Mouse (Mus musculus) lung, adult 2 months (tissue): Measurements from ENCODE around the gene Prrx1.

Experiments
- CTCF ChIP-seq: fragments of 200-500 bp; IDR thresholded peaks from 2 replicates; pipeline ENCODE4 v1.5.1; 2011; ENCODE audit warnings: mild to moderate bottlenecking, low read length, control low read depth; ENCODE audit not compliant: insufficient read depth
- POLR2A ChIP-seq: fragments of 200-500 bp; IDR thresholded peaks from 2 replicates; pipeline ENCODE4 v1.6.1; 2011; ENCODE audit warnings: low read depth, mild to moderate bottlenecking, control low read depth, low read length, borderline replicate concordance; ENCODE audit errors: extremely low read depth

GRCm38 (mm10) chr1:163252796-163253195 is 60.7 kb downstream of the Prrx1 start:
- TF ChIP-seq POLR2A (no peak), CTCF (no peak)
